Mouse (Mus musculus) cerebral cortex, adult 2 months (tissue): ENCODE results near the gene Lhpp.

Experiments used
- WGBS: fragments of 180-500 bp; shearing (Covaris S2); methylation state at CpG from one replicate; pipeline ENCODE4 v1.1.7; 2018; 5-methylcytosine and 5-hydroxymethylcytosine counted together

The Lhpp gene

GRCm38 (mm10) chr7:132644605-132645279 is 34.3 kb downstream of the Lhpp start:
- 95% methylated on average over 11 of the region's 11 CpGs for WGBS

GRCm38 (mm10) chr7:132646514-132646913 is 36.1 kb downstream of the Lhpp start:
- WGBS = 91% methylated on average over 1 of the region's 1 CpGs

GRCm38 (mm10) chr7:132654412-132654811 is 44.0 kb downstream of the Lhpp start:
- WGBS = 71% methylated on average over 3 of the region's 3 CpGs

GRCm38 (mm10) chr7:132656075-132656474 is 45.6 kb downstream of the Lhpp start:
- 13% methylated on average over 9 of the region's 9 CpGs for WGBS

GRCm38 (mm10) chr7:132656548-132656947 is 46.1 kb downstream of the Lhpp start:
- 6% methylated on average over 3 of the region's 3 CpGs for WGBS

- WGBS = 63% methylated on average over 14 of the region's 14 CpGs
Observed at GRCm38 (mm10) chr7:132657371-132658057, 47.1 kb downstream of the Lhpp start.

- WGBS = 26% methylated on average over 9 of the region's 9 CpGs
Observed at GRCm38 (mm10) chr7:132658058-132658450, 47.6 kb downstream of the Lhpp start.

GRCm38 (mm10) chr7:132658688-132659087 is 48.2 kb downstream of the Lhpp start:
- WGBS = 80% methylated on average over 5 of the region's 5 CpGs

- 78% methylated on average over 7 of the region's 7 CpGs for WGBS
Observed at GRCm38 (mm10) chr7:132659633-132660032, 49.2 kb downstream of the Lhpp start.

GRCm38 (mm10) chr7:132662831-132663230 is 52.4 kb downstream of the Lhpp start:
- WGBS = 84% methylated on average over 6 of the region's 6 CpGs

- 94% methylated on average over 6 of the region's 6 CpGs for WGBS
Observed at GRCm38 (mm10) chr7:132664815-132665214, 54.4 kb downstream of the Lhpp start.

GRCm38 (mm10) chr7:132665664-132666382 is 55.4 kb downstream of the Lhpp start:
- WGBS = 89% methylated on average over 8 of the region's 8 CpGs

- 96% methylated on average over 4 of the region's 4 CpGs for WGBS
Observed at GRCm38 (mm10) chr7:132666516-132666915, 56.1 kb downstream of the Lhpp start.

GRCm38 (mm10) chr7:132668604-132669003 is 58.2 kb downstream of the Lhpp start:
- 44% methylated on average over 2 of the region's 2 CpGs for WGBS

GRCm38 (mm10) chr7:132669999-132670862 is 59.8 kb downstream of the Lhpp start:
- 85% methylated on average over 20 of the region's 20 CpGs for WGBS

GRCm38 (mm10) chr7:132670863-132671165 is 60.4 kb downstream of the Lhpp start:
- WGBS = 65% methylated on average over 3 of the region's 3 CpGs

GRCm38 (mm10) chr7:132672481-132672959 is 62.1 kb downstream of the Lhpp start:
- 50% methylated on average over 7 of the region's 7 CpGs for WGBS

GRCm38 (mm10) chr7:132673931-132674755 is 63.7 kb downstream of the Lhpp start:
- 70% methylated on average over 17 of the region's 17 CpGs for WGBS

GRCm38 (mm10) chr7:132675922-132676321 is 65.5 kb downstream of the Lhpp start:
- 93% methylated on average over 2 of the region's 2 CpGs for WGBS

GRCm38 (mm10) chr7:132679117-132679516 is 68.7 kb downstream of the Lhpp start:
- 38% methylated on average over 4 of the region's 4 CpGs for WGBS

- WGBS = 92% methylated on average over 6 of the region's 6 CpGs
Observed at GRCm38 (mm10) chr7:132679549-132679948, 69.1 kb downstream of the Lhpp start.
